Mouse (Mus musculus): ENCODE results near the gene Ccdc80.

Ccdc80 gene

DNA sequence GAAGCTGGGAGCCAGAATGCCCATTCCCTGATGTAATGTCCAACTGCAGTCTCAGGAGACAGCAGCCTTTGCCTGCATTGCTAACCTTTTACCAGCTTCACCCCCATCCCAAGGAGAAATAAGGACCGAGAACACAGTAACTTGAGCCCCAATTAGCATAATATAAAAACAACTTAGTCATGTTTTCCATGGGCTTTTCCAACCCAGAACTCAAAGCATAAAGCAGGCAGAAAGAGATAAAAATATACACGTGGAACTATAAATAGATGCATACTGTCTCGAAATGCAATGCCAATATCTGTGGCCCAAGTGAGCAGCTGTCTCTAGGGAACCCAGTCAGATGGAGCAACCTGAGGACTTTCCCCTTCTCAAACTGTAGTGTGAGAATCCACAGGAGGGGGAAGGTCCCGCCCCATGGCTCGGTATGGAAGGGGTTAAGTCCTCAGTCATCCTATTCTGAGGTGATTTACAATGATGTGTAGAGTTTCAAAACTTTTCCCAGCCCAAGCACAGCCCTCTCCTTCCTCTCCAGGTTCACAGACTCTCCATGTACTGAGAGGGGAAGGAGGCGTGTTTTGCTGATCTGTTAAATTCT lies at the start of gene Ccdc80:
Gene Ccdc80 (plus strand): TSS at position 266 of the 595 bp plus-strand sequence.
- DNase-seq (ENCODE audit: low spot score), result no peak

DNA sequence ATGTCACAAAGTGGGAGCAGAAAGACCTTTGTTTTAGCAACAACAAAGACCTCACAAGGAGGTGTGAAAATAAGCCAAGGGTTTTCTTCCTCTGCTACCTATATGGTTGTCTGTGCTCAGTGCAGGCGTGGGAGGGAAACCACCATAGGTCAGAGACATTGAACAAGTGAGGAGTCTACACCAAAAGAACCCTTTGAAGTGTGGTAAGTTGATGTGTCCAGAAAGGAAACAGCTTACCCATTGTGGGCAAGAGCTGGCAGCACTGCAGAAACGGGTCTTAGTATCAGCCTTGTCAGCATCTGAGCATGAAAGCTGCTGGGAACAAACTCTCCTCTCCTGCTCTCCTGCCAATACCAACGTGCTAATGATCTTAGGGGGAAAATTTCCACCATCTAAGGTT lies 48.4 kb upstream of the Ccdc80 start:
- no peak for DNase-seq (ENCODE audit: low spot score)

DNA sequence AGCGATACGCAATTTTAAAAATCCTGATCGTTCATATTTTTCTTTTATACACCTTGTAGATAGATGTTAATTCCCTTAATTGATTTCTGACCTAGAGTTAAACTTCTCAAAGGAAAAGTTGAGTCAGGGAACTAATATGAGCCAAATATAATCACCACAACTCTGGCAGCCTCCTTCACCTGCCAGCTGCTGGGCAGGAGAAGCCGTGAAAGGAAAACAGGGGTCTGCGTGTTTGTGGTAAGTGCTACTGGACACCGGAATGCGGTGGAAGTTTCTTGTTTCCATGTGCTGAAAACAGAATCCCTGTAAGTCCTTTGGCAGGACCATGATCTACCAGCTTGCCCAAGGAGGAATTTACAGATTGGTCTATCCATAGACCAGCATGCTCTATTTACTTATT lies 36.0 kb upstream of the Ccdc80 start:
- DNase-seq (ENCODE audit: low spot score), result no peak

DNA sequence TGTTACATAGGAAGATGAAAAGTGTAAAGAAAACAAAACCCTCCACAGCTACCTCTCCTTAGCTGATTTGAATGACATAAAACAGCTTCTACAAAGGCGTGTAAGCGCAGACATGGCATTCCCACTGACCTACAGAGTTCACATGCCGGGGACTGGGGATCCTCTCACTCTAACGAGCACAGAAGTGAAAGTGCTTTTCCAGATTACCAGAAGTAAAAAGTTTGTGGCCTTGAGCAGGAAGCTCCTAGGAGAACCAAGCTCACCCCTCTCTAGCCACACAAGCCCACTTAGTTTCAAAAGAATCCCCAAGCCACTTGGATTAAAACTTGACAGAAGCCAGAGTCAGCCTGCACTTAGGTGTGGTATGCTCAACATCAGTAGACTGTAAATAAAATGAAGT lies 35.3 kb upstream of the Ccdc80 start:
- DNase-seq (ENCODE audit: low spot score), result no peak

DNA sequence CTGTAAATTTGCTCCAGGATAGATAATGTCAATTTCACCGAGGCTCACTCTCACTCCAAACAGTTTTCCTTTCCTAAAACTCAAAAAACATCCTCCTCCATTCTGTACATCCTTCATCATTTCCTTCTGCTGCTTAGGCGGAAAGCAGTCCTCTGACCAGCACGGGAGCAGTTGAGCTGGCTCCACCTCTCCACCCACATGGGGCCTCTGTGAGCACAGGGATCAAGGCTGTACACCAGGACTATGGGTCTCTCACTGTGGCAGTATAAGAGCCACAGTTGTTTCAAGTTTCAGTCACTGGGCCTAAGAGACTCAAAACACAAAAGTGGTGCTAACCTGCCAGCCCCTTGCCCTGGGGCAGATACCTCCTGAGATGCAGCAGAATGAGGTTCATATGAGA lies 32.1 kb upstream of the Ccdc80 start:
- no peak for DNase-seq (ENCODE audit: low spot score)

DNA sequence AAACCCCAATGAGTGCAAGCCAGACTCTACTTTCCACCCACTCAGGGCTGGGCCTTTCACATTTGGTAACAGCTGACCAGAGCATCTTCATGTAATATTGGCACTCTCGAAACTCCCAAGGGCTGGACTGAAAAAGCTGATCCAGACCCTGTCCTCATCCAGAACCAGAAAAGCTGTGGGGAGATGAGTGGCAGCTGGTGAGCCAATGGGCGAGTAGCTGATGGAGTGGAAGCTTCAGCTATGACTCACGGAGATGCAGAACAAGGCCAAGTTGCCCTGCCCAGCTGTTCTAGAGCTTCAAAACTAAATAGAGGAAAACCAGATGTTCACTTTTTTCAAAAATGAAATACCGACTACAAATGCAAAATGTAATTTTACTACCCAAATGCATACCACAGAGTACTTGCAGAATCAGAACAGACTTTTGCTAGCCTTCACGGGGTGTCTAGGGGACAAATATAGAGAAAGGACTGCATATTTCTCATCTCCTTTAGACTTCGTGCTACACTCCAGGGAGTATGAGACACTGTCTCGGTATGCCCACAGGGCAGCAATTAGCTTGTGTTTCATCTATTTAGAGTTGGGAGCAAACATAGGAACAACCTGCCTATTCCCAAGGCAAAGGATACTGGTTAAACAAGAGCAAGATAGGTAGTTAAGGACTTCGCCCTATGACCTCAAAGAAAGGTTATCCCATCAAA lies 22.7 kb upstream of the Ccdc80 start:
- DNase-seq (ENCODE audit: low spot score), result peak; percentile 35

DNA sequence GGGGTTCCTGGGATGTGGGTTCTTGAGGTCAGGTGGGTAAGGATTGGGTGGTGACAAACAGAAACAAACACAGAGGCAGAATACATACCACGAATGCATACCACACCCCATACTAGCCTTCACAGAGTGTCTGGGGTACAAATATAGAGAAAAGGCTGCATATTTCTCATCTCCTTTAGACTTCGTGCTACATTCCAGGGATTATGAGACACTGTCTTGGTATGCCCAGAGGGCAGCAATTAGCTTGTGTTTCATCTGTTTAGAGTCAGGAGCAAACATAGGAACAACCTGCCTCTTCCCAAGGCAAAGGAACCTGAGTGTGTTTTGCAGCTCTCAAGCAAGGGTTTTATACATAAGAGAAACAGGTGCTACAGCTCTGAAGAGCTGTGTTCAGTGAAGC lies 21.8 kb upstream of the Ccdc80 start:
- no peak for DNase-seq (ENCODE audit: low spot score)

DNA sequence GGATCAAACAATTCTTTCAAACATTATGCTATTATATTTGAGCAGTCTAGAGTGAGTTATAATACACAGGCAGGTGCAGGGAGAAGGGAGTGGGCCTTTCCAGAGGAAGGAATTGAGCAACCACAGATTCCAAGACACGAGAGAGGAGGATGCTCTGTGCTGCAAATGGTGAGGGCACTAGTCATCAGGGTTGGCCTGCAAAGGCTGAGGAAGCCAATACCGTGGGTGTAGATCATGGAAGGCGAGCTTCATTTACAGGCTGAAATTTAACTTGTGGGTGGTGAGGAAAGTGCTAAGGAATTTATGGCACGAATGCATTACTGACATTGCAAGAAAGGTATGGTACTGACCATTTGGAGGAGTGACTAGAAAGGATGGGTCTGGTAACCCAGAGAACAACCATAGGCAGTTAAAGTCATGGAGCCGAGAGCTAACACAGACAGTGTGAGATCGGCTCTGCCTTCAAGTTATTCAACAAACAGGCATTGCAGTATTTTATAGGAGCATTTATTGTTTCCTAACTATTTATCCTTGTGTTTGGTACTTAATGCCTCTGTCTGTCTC lies 15.6 kb upstream of the Ccdc80 start:
- DNase-seq (ENCODE audit: low spot score), result no peak

DNA sequence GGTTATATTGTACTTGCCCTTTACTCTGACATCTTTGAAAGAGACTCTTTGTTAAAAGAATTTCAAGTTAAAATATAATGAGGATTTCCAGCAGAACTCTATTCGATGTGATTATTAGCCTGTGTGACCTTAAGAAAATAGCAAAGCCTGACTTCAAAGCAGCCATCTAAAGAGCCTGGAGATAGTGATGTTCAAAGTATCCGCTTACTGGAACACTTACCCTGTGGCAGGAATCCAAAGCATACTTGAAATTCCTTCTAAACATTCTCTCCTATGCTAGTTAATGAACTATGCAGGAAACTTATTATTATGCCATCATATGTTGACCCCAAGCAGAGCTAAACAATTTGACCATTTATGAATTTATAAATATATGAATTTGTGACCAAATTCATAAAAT lies 13.9 kb upstream of the Ccdc80 start:
- no peak for DNase-seq (ENCODE audit: low spot score)

DNA sequence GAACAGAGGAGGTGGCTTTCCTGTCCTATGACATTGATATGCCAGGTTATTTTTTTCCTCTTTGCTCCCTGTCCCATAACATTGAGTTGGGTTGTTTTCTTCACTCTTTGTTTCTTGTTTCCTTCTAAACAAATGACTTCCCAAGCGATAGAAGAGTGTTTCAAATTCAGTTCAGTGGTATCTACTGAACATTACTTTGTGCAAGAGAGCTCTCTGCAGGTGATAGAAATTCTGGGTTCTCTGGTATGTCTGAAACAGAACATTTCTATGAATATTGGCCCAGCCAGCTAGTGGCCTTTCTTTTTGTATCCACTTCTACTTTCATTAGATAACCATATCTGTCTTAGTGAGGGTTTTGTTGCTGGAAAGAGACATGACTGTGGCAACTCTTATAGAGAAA lies 4.4 kb upstream of the Ccdc80 start:
- DNase-seq (ENCODE audit: low spot score), result no peak

DNA sequence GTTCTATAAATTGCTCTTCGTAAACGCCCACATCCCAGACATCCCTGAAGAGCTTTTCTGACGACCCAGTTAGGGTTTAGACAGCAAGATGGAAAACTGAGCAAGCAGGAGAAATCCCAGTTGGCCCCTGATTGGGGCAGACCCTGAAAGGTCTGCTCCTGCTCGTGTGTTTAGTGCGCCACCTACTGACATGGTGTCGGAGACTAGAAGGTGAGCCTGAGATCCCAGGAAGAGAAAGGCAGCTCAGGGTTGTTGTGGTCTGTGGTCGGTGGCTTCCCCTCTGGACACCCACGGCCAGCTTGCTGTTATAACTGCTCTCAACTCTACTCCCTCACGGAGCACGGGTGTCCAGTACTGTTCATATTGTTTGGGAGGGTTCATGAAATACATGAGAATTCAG lies 3.2 kb upstream of the Ccdc80 start:
- DNase-seq (ENCODE audit: low spot score), result peak; percentile 47

DNA sequence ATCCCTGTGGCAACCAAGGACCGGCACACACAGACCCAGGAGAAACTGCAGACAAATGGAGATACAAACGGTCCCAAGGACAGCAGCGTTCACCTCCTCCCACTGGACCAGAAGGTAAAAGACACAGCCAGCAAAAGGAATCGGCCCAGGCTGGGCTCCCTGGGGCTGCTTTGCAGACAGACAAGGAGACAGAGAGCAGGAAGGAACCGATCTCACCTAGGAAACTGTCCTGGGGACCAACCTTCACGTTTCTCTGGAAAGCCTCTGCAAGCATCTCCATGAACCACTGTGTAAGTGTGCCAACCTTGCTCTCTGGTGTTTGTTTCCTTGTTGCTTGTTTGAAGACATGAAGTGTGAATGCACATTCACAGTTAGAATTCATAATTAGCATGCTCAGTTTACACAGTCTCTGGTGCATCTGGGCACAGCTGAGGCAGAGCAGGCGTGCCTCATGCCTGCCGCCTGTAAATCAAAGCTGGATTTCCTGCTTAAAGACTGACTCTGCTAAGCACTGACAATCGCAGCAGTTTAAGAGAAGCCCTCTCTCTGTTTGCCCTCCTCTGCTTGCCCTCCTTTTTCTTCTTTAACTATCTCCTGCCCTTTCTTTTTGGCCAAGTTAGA lies 1.0 kb downstream of the Ccdc80 start:
- no peak for DNase-seq (ENCODE audit: low spot score)

DNA sequence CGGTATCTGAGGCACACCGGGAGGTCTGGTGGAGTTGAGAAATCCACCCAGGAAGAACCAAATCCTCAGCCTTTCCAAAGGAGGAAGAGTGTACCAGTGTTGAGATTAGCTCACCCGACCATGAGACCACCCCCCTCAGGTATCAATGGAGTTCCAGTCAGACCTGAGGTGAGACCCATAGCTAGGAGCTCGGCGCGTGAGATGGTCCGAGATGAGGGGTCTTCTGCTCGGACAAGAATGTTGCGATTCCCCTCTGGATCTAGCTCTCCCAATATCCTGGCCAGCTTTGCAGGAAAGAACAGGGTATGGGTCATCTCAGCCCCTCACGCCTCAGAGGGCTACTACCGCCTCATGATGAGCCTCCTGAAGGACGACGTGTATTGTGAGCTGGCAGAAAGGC lies 1.8 kb downstream of the Ccdc80 start:
- DNase-seq (ENCODE audit: low spot score), result no peak

DNA sequence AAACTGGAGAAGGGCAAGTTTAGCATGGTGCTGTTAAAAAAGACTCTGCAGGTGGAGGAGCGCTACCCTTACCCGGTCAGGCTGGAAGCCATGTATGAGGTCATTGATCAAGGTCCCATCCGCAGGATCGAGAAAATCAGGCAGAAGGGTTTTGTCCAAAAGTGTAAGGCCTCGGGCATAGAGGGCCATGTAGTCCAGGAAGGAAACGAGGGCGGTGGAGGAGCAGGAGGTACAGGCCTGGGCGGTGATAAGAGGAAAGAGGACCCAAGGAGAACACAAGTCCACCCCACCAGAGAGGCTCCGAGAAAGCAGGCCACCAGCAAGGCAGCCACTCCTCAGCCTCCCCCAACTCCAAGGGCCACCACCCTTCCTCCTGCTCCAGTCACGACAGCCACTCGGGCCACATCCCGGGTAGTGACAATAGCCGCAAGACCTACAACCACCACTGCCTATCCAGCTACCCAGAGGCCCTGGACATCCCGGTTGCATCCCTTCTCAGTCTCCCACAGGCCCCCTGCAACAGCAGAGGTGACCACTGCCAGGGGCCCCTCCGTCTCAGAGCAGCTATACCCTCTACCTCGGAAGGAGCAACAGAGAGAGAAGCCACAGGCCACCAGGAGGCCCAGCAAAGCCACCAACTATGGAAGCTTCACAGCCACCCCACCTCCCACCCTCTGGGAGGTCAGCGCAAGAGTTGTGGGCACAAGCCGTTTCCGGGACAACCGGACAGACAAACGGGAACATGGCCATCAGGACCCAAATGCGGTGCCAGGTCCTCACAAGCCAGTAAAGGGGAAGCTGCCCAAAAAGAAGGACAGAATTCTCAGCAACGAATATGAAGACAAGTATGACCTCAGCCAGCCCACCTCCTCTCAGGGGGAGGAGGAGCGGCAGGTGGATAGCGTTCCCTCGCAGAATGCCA lies 2.6 kb downstream of the Ccdc80 start:
- no peak for DNase-seq (ENCODE audit: low spot score)

DNA sequence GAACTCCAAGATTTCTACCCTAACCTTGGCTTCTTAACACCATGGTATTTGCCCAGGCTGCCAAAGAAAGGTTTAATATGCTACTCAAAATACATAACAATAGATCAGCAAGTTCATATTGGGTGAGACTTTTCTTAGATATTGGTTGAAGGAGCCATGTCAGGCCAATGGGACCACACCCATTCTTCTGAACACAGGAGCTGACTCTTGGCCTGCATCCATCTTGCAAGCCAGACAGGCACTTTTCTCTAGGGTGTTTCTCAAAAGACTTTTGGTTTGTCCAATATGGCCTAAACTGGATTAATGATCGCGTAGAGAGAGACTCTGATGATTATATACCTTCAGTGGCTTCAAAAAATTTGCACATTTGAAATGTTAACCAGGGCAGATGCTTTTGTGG lies 4.3 kb downstream of the Ccdc80 start:
- DNase-seq (ENCODE audit: low spot score), result no peak

DNA sequence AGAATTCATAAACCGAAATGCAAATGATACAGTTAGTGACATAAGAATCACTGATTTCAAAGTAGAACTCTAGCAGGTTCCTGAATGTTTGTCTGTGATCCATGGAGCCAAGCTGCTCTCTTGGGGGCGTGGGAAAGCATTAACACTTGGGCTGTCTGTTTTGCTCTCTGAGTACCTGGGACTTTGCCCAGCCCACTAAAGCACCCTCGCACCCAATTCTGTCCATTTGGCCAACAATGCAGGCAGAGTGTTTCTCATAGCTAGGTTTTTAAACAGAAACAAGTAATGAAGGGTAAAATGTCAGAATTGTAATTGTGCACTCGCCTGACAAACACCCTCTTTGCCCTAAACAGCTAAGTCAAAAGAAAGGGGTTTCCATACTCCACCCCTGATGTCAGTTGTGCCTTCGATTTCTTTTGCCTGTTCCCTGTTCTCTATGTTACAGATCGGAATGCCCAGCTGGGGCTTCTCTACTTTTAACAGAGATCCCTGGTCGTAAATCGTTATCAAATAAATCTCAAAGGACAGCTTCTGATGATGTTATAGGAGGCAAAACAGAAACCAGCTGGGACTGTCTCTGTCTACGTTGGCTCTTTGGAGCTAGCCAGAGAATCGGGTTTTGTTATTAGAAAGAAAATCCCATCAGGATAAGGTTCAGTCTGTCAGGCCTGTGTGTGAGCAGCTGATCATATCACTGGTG lies 5.1 kb downstream of the Ccdc80 start:
- DNase-seq (ENCODE audit: low spot score), result no peak

DNA sequence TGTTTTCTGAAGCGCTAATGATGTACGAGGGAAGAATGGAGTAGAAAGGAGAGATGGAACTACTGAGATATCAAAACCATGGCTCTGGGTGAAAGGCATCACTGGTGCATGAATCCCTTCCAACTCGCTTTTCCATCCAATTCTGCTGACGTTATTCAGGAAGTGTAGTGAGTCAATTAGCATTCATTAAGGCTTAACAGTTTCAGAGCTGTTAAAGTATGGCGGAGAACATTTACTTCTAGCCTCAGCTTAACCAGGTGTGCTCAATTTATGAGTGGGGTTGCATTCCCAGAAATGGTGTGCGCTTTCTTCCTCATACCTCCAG lies 5.6 kb downstream of the Ccdc80 start:
- no peak for DNase-seq (ENCODE audit: low spot score)

DNA sequence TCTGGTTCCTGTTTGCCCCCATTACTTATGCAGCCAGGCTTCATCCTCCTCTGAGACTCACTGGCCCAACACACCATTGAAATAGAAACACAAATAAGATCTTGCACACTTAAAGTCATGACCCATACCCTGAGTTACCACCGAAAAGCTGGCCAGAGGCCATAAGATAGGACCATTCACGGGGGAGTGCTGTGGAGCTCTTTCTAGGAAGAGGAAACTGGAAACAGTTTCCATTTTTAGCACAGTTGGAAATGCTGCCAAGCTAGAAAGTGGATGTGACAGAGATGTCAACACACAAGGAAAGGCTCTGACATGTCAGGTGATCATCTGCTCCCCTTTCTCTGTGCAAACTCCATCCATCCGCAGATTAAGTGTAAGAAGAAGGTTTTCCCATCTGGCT lies 7.7 kb downstream of the Ccdc80 start:
- DNase-seq (ENCODE audit: low spot score), result no peak

DNA sequence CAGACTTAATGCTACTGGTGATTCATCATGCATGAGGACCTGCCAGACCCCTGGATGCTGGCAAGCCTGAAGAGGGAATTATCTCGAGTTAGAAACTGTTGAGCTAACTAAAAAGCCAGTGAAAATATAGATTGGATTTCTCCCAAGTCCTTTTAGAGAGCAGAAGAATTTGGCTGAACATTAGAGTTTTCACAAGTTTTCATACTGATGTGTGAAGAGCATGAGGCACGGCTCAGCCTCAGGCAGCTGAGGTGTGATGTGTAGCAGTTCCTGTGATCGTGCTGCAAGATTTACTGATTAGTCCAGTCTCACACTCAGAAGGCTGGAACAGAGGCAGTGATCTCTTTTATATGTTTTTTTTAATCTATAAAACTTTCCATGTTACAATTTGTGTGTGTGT lies 11.8 kb downstream of the Ccdc80 start:
- no peak for DNase-seq (ENCODE audit: low spot score)

DNA sequence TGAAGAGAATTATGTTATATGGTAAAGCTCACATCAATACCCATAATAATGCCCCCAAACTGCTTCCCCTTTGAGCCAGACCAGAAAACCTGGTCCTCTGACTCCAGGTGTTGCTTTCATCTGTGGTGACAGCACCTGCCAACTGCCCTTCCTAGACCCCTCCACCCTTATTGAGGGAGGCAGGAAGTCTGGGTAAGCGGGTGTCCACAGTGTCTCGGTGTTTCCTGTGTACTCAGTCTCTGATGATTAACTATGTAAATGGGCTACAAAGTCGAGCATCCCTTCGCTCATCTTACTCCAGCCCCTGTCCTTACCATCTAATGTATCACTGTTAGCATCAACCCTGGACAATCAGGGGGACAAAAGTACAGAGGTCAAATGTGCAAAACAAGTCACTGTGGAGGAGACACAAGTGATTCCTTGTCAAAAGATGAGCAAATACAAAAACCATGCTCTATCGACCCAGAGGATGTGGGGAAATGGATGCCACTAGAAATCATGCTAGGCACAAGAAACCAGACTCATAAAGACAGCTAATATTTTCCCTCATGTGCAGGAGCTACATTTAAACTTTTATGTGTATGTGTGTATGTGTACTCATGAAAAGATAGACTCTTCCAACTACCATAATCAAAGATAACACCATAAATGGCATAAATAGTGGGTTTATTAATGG lies 15.1 kb downstream of the Ccdc80 start:
- DNase-seq (ENCODE audit: low spot score), result no peak

DNA sequence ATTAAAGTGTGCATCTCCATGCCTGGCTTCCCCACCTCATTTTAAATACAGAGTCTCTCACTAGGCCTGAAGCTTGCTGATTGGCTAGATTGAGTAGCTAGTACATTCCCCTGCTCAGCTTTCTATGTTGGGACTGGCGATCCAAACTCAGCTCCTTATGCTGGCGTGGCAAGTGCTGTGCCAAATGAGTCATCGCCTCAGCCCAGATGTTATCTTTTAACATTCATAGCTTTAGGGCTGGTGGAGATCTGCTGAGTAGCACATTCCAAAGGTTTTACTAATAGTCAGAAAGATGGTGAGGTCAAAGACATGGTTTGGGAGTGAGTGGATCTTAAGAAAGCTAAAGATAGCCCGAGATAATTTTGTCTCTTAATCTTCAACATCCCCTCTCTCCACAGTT lies 17.3 kb downstream of the Ccdc80 start:
- peak; percentile 65 for DNase-seq (ENCODE audit: low spot score)
